Mouse (Mus musculus) stomach, postnatal 0 days (tissue): ENCODE data around the gene Nphp3. TPM values are rescaled to one million over a fixed set of nuclear protein-coding genes. Genes with fewer than 3 reads are reported as not detected.

Experiments used
- ATAC-seq: fragments of 200-750 bp; cut with Nextera tagmentation; 2 replicates; pipeline ENCODE4 v1.8.0; 2017; ENCODE audit not compliant: low FRiP score, low TSS enrichment
- DNase-seq: peaks from one replicate; pipeline ENCODE4 v3.0.0-alpha.2; 2016; ENCODE audit warnings: low spot score
- H3K27ac ChIP-seq: fragments of 300-500 bp; sonication (generic); replicated peaks from 2 replicates; pipeline ENCODE4 v1.5.1; 2014; ENCODE audit warnings: mild to moderate bottlenecking, control low read depth
- H3K27me3 ChIP-seq: fragments of 300-500 bp; sonication (generic); 2 replicates; pipeline ENCODE4 v1.6.1; 2014; ENCODE audit warnings: low read length; ENCODE audit not compliant: control insufficient read depth, insufficient read depth
- H3K36me3 ChIP-seq: fragments of 300-500 bp; sonication (generic); 2 replicates; pipeline ENCODE4 v1.6.1; 2014; ENCODE audit warnings: low read length, mixed read lengths; ENCODE audit not compliant: control insufficient read depth, insufficient read depth
- H3K4me1 ChIP-seq: fragments of 300-500 bp; sonication (generic); replicated peaks from 2 replicates; pipeline ENCODE4 v1.6.1; 2014; ENCODE audit warnings: antibody characterized with exemption; ENCODE audit not compliant: control insufficient read depth, insufficient read depth
- H3K4me2 ChIP-seq: fragments of 300-500 bp; sonication (generic); replicated peaks from 2 replicates; pipeline ENCODE4 v1.6.1; 2014; ENCODE audit warnings: low read depth, mild to moderate bottlenecking, control low read depth, moderate library complexity
- H3K4me3 ChIP-seq: fragments of 300-500 bp; sonication (generic); 2 replicates; pipeline ENCODE4 v1.5.1; 2014; ENCODE audit warnings: low read depth, low read length, control low read depth
- H3K9ac ChIP-seq: fragments of 300-500 bp; sonication (generic); 2 replicates; pipeline ENCODE4 v1.6.1; 2014; ENCODE audit warnings: mild to moderate bottlenecking, low read length, control low read depth, mixed read lengths
- H3K9me3 ChIP-seq: fragments of 300-500 bp; sonication (generic); 2 replicates; pipeline ENCODE4 v1.6.1; 2016; ENCODE audit warnings: low read length; ENCODE audit not compliant: control insufficient read depth
- CTCF ChIP-seq: IDR thresholded peaks from 2 replicates; pipeline ENCODE4 v1.5.1; 2016; ENCODE audit warnings: antibody characterized with exemption, low read depth, mild to moderate bottlenecking, moderate library complexity
- EP300 ChIP-seq: optimal IDR thresholded peaks from 2 replicates; pipeline ENCODE3; 2016; ENCODE audit warnings: antibody characterized with exemption
- WGBS: fragments of 180-500 bp; shearing (Covaris S2); extraction: QIAGEN DNeasy Blood & Tissue Kit; methylation state at CpG from one replicate; pipeline ENCODE4 v1.1.7; 2014; 5-methylcytosine and 5-hydroxymethylcytosine counted together
- polyA plus RNA-seq: library from polyadenylated mRNA; unstranded; fragments of >200 nt; fragmentation: Nextera tagmentation; extraction: Ambion mirVana; gene quantifications from 2 replicates; pipeline ENCODE4 v1.2.1, GENCODE M21; 2015

Gene Nphp3
- polyA plus RNA-seq, 1 experiment from 2014 or later: 1.8 TPM

GRCm38 (mm10) chr9:104051028-104051427 is 48.7 kb downstream of the Nphp3 start:
- ATAC-seq: no peak
- no peak overlapping the region for H3K9ac ChIP-seq
- no peak overlapping the region for H3K4me3 ChIP-seq
- no peak overlapping the region for H3K4me2 ChIP-seq
- H3K9me3 ChIP-seq: no peaks in the 10 kb centered on the region
- H3K27me3 ChIP-seq: no peaks in the 10 kb centered on the region
- H3K27ac ChIP-seq: no peak overlapping the region
- peaks cover 43% of the 10 kb centered on the region for H3K36me3 ChIP-seq
- H3K4me1 ChIP-seq: no peaks in the 10 kb centered on the region
- TF ChIP-seq EP300: no peak
- TF ChIP-seq CTCF: no peak
- WGBS: 94% methylated on average over 6 of the region's 6 CpGs
- no peak for DNase-seq

GRCm38 (mm10) chr9:104062430-104063243 is 60.3 kb downstream of the Nphp3 start, which contains the start of gene Uba5:
Gene Uba5, minus strand, starts transcription at chr9:104063134.
- no peak for TF ChIP-seq EP300
- TF ChIP-seq CTCF: no peak
- Histone ChIP-seq H3K36me3 (peaks cover 9% of the 10 kb centered on the region), H3K27me3 (no peaks in the 10 kb centered on the region), H3K27ac (peak within 1 kb of the TSS; percentile 79), H3K4me2 (peak within 1 kb of the TSS; percentile 74), H3K4me1 (0 out of 2 replicates have a peak, but pooled peaks cover 6% of the 10 kb centered on the region), H3K4me3 (peak within 1 kb of the TSS; percentile 98), H3K9me3 (no peaks in the 10 kb centered on the region), H3K9ac (peak within 1 kb of the TSS; percentile 88)
- WGBS: under 1% methylated on average over 59 of the region's 59 CpGs
- DNase-seq: peak; percentile 76
- ATAC-seq: peak; percentile 71

- Histone ChIP-seq H3K27me3 (no peaks in the 10 kb centered on the region), H3K36me3 (peaks cover 9% of the 10 kb centered on the region), H3K9ac (peak within 1 kb of the TSS; percentile 88), H3K4me3 (peak within 1 kb of the TSS; percentile 98), H3K4me2 (peak within 1 kb of the TSS; percentile 74), H3K9me3 (no peaks in the 10 kb centered on the region), H3K4me1 (0 out of 2 replicates have a peak, but pooled peaks cover 6% of the 10 kb centered on the region), H3K27ac (peak within 1 kb of the TSS; percentile 79)
- TF ChIP-seq EP300 (no peak), CTCF (no peak)
- under 1% methylated on average over 29 of the region's 30 CpGs for WGBS
- ATAC-seq (peak; percentile 96), DNase-seq (peak; percentile 91)
These were observed 61.1 kb downstream of the Nphp3 start, which contains the start of gene Acad11 for GRCm38 (mm10) chr9:104063244-104063961. Gene Acad11, plus strand, starts transcription at chr9:104063377.

DNA sequence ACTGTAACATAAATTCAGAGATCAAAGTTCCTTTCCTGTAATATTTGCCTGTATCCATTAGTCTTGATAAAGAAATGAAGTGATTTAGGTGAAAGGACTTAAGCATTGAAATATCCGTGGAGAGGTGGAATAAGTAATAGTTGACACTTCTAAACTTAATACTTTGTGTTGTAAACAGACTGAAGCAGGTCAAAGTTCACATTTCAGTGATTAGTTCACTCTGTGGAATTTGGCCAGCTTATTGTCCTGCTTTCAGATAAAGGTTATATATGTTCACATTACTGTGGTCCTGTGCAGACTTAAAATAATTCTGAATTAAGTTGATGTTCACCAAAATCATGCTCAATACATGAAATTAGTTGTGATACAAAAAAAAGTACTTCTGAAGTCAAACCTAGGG is 62.2 kb downstream of the Nphp3 start:
- Histone ChIP-seq H3K9me3 (no peaks in the 10 kb centered on the region), H3K9ac (no peak overlapping the region), H3K4me2 (no peak overlapping the region), H3K27me3 (no peaks in the 10 kb centered on the region), H3K27ac (no peak overlapping the region), H3K4me1 (0 out of 2 replicates have a peak, but pooled peaks cover 6% of the 10 kb centered on the region), H3K4me3 (no peak overlapping the region), H3K36me3 (peaks cover 8% of the 10 kb centered on the region)
- WGBS: 15% methylated on average over 1 of the region's 1 CpGs
- ATAC-seq (no peak), DNase-seq (no peak)
- TF ChIP-seq CTCF (no peak), EP300 (no peak)

GRCm38 (mm10) chr9:104070241-104070640 is 67.9 kb downstream of the Nphp3 start:
- no peak overlapping the region for H3K4me2 ChIP-seq
- WGBS: 73% methylated on average over 4 of the region's 4 CpGs

More at GRCm38 (mm10) chr9:104070241-104070640, 67.9 kb downstream of the Nphp3 start:
- no peak overlapping the region for H3K9ac ChIP-seq
- H3K4me3 ChIP-seq: no peak overlapping the region
- no peaks in the 10 kb centered on the region for H3K4me1 ChIP-seq
- no peaks in the 10 kb centered on the region for H3K9me3 ChIP-seq
- H3K27ac ChIP-seq: no peak overlapping the region
- TF ChIP-seq CTCF: no peak
- TF ChIP-seq EP300: no peak
- H3K27me3 ChIP-seq: no peaks in the 10 kb centered on the region
- DNase-seq (no peak), ATAC-seq (no peak)
- H3K36me3 ChIP-seq: no peaks in the 10 kb centered on the region
